Mouse (Mus musculus): ENCODE data around the gene Grtp1.

Grtp1 gene

GRCm38 (mm10) chr8:13204371-13205140 lies 4.1 kb upstream of the Grtp1 start:
- peak; percentile 94 for DNase-seq

GRCm38 (mm10) chr8:13203472-13203871 lies 3.1 kb upstream of the Grtp1 start:
- no peak for DNase-seq

- DNase-seq: no peak
These were observed 2.4 kb upstream of the Grtp1 start for GRCm38 (mm10) chr8:13202806-13203205.

GRCm38 (mm10) chr8:13202041-13202440 lies 1.6 kb upstream of the Grtp1 start:
- no peak for DNase-seq

- DNase-seq: no peak
These were observed 554 bp upstream of the Grtp1 start for GRCm38 (mm10) chr8:13201013-13201334.

GRCm38 (mm10) chr8:13199385-13200061 lies 897 bp downstream of the Grtp1 start:
- no peak for DNase-seq

- DNase-seq: no peak
These were observed 2.9 kb downstream of the Grtp1 start for GRCm38 (mm10) chr8:13197493-13197892.

GRCm38 (mm10) chr8:13194818-13195217 lies 5.6 kb downstream of the Grtp1 start:
- DNase-seq: no peak

GRCm38 (mm10) chr8:13190235-13190634 lies 10.2 kb downstream of the Grtp1 start:
- DNase-seq: no peak

- DNase-seq: no peak
These were observed 11.6 kb downstream of the Grtp1 start for GRCm38 (mm10) chr8:13188857-13189256.

- DNase-seq: no peak
These were observed 12.3 kb downstream of the Grtp1 start for GRCm38 (mm10) chr8:13188052-13188555.

GRCm38 (mm10) chr8:13187638-13188037 lies 12.8 kb downstream of the Grtp1 start:
- DNase-seq: no peak

- no peak for DNase-seq
These were observed 13.2 kb downstream of the Grtp1 start for GRCm38 (mm10) chr8:13187229-13187628.

- no peak for DNase-seq
These were observed 13.6 kb downstream of the Grtp1 start for GRCm38 (mm10) chr8:13186819-13187218.

GRCm38 (mm10) chr8:13181691-13181976 lies 18.8 kb downstream of the Grtp1 start:
- DNase-seq: no peak

GRCm38 (mm10) chr8:13180911-13181690 lies 19.3 kb downstream of the Grtp1 start:
- peak; percentile 89 for DNase-seq

GRCm38 (mm10) chr8:13180408-13180807 lies 20.0 kb downstream of the Grtp1 start:
- DNase-seq: no peak

- no peak for DNase-seq
These were observed 20.5 kb downstream of the Grtp1 start for GRCm38 (mm10) chr8:13179948-13180347.

- DNase-seq: peak; percentile 89
These were observed 20.9 kb downstream of the Grtp1 start for GRCm38 (mm10) chr8:13179482-13179881.

GRCm38 (mm10) chr8:13178137-13178536 lies 22.3 kb downstream of the Grtp1 start:
- no peak for DNase-seq

- no peak for DNase-seq
These were observed 23.1 kb downstream of the Grtp1 start for GRCm38 (mm10) chr8:13177173-13177852.

- DNase-seq: peak; percentile 82
These were observed 24.8 kb downstream of the Grtp1 start for GRCm38 (mm10) chr8:13175650-13176049.

GRCm38 (mm10) chr8:13174811-13175210 lies 25.6 kb downstream of the Grtp1 start:
- DNase-seq: peak; percentile 86

All from heart, adult 11 months (tissue).